Mouse (Mus musculus) thymus, adult 2 months (tissue): ENCODE results near the gene Golga7b.

Experiments used
- CTCF ChIP-seq: fragments of 200-500 bp; IDR thresholded peaks from 2 replicates; pipeline ENCODE4 v1.5.1; 2012; ENCODE audit warnings: mild to moderate bottlenecking, control low read depth, low read length, moderate library complexity, borderline replicate concordance; ENCODE audit not compliant: control insufficient read depth, poor library complexity, insufficient read depth; ENCODE audit errors: extremely low read depth
- POLR2A ChIP-seq: fragments of 200-500 bp; IDR thresholded peaks from 2 replicates; pipeline ENCODE4 v1.6.1; 2012; ENCODE audit warnings: mild to moderate bottlenecking, low read length, control low read depth, moderate library complexity; ENCODE audit not compliant: control insufficient read depth, poor library complexity, insufficient read depth; ENCODE audit errors: extremely low read depth

DNA sequence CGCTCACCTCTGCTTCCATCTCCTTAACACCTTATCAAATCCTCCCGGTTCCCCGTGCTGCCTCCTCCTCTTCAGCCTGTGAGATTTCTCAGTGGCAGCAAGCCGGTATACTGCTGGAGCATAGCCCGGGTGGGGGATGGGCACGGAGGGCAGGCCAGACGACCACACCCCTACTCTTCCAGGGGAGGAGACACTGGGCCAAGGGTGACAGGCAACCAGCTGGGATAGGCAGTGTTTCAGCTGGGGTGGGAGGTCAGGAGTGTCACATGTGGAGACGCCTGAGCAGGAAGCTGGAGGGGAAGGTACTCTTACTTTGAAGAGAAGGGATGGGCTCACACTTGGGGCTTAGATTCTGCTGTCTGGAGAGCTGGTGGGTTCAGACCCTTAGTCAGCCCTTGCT is 59.6 kb downstream of the Golga7b start:
- TF ChIP-seq POLR2A (no peak), CTCF (no peak)
